Mouse (Mus musculus) liver, embryonic 11.5 days (tissue): ENCODE results near the gene Gm16503. TPM values are rescaled to one million over a fixed set of nuclear protein-coding genes. Genes with fewer than 3 reads are reported as not detected.
A peak's percentile ranks its signal among the peaks of the same experiment; 100 is the strongest.
"Not testable (repeated sequence)": the region's sequence is repeated elsewhere in the genome, so short reads cannot be mapped to it uniquely, and the experiment has no call there.

ENCODE experiments used
- ATAC-seq: fragments of 200-750 bp; cut with Nextera tagmentation; replicated peaks from 2 replicates; pipeline ENCODE4 v1.8.0; 2017; ENCODE audit warnings: moderate number of reproducible peaks, mild to moderate bottlenecking, moderate TSS enrichment, moderate library complexity; ENCODE audit not compliant: low FRiP score
- DNase-seq: peaks from one replicate; pipeline ENCODE4 v3.0.0-alpha.2; 2017; ENCODE audit warnings: low spot score
- H3K27ac ChIP-seq: fragments of 300-500 bp; sonication (generic); 2 replicates; pipeline ENCODE4 v1.5.1; 2014; ENCODE audit warnings: mild to moderate bottlenecking, low read depth, low read length, control low read depth
- H3K27me3 ChIP-seq: fragments of 300-500 bp; sonication (generic); replicated peaks from 2 replicates; pipeline ENCODE4 v1.6.1; 2014; ENCODE audit warnings: low read length, mixed read lengths; ENCODE audit not compliant: control insufficient read depth, insufficient read depth
- H3K36me3 ChIP-seq: fragments of 300-500 bp; sonication (generic); 2 replicates; pipeline ENCODE4 v1.6.1; 2014; ENCODE audit warnings: mild to moderate bottlenecking, low read length, moderate library complexity, mixed read lengths; ENCODE audit not compliant: control insufficient read depth, insufficient read depth
- H3K4me1 ChIP-seq: fragments of 300-500 bp; sonication (generic); replicated peaks from 2 replicates; pipeline ENCODE4 v1.6.1; 2014; ENCODE audit warnings: low read length, mixed read lengths; ENCODE audit not compliant: control insufficient read depth, insufficient read depth
- H3K4me2 ChIP-seq: fragments of 300-500 bp; sonication (generic); 2 replicates; pipeline ENCODE4 v1.6.1; 2014; ENCODE audit warnings: mild to moderate bottlenecking, control low read depth, moderate library complexity
- H3K4me3 ChIP-seq: fragments of 300-500 bp; sonication (generic); 2 replicates; pipeline ENCODE4 v1.5.1; 2014; ENCODE audit warnings: low read depth, low read length, control low read depth
- H3K9ac ChIP-seq: fragments of 300-500 bp; sonication (generic); 2 replicates; pipeline ENCODE4 v1.6.1; 2014; ENCODE audit warnings: low read depth, low read length, control low read depth
- H3K9me3 ChIP-seq: fragments of 300-500 bp; sonication (generic); 2 replicates; pipeline ENCODE4 v1.6.1; 2016; ENCODE audit warnings: low read length, inconsistent platforms, mixed read lengths; ENCODE audit not compliant: control insufficient read depth
- WGBS: fragments of 180-500 bp; shearing (Covaris S2); extraction: QIAGEN DNeasy Blood & Tissue Kit; methylation state at CpG from one replicate; pipeline ENCODE4 v1.1.7; 2014; 5-methylcytosine and 5-hydroxymethylcytosine counted together
- polyA plus RNA-seq: library from polyadenylated mRNA; unstranded; fragments of >200 nt; fragmentation: Nextera tagmentation; extraction: Ambion mirVana; gene quantifications from 2 replicates; pipeline ENCODE4 v1.2.1, GENCODE M21; 2014

Gene Gm16503
- polyA plus RNA-seq: 0.21 TPM in 2 replicates

DNA sequence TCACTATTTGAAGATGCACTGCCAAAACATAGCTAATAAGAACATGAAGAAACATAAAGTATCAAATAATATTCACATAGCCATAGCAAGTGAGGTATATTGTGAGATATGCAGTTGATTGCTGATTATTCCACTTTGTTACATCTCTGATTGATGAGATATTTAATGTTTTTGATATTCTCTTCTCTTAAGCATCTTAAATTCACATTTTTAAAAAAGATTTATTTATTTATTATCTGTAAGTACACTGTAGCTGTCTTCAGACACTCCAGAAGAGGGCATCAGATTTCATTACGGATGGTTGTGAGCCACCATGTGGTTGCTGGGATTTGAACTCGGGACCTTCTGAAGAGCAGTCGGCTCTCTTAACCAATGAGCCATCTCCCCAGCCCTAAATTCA is at the start of gene Gm16503:
Gm16503 (plus strand) TSS at position 301 of the 400 bp plus-strand sequence.
- not testable (repeated sequence) for H3K4me3 ChIP-seq, H3K27ac ChIP-seq, H3K4me1 ChIP-seq, DNase-seq, H3K9ac ChIP-seq, H3K4me2 ChIP-seq, H3K27me3 ChIP-seq, H3K36me3 ChIP-seq, ATAC-seq
- 79% methylated on average over 3 of the region's 3 CpGs for WGBS
- H3K9me3 ChIP-seq: peaks cover 27% of the 10 kb centered on the region

- peaks cover 21% of the 10 kb centered on the region for H3K9me3 ChIP-seq
- not testable (repeated sequence) for DNase-seq, H3K27ac ChIP-seq, H3K4me1 ChIP-seq, H3K4me2 ChIP-seq, H3K27me3 ChIP-seq, ATAC-seq, H3K9ac ChIP-seq, H3K36me3 ChIP-seq, H3K4me3 ChIP-seq
- 59% methylated on average over 7 of the region's 7 CpGs for WGBS
Measured at GRCm38 (mm10) chr4:147492117-147492516, 47.9 kb upstream of the Gm16503 start, which contains the start of gene Zfp982. Gene Zfp982 (plus strand): TSS chr4:147492417.

DNA sequence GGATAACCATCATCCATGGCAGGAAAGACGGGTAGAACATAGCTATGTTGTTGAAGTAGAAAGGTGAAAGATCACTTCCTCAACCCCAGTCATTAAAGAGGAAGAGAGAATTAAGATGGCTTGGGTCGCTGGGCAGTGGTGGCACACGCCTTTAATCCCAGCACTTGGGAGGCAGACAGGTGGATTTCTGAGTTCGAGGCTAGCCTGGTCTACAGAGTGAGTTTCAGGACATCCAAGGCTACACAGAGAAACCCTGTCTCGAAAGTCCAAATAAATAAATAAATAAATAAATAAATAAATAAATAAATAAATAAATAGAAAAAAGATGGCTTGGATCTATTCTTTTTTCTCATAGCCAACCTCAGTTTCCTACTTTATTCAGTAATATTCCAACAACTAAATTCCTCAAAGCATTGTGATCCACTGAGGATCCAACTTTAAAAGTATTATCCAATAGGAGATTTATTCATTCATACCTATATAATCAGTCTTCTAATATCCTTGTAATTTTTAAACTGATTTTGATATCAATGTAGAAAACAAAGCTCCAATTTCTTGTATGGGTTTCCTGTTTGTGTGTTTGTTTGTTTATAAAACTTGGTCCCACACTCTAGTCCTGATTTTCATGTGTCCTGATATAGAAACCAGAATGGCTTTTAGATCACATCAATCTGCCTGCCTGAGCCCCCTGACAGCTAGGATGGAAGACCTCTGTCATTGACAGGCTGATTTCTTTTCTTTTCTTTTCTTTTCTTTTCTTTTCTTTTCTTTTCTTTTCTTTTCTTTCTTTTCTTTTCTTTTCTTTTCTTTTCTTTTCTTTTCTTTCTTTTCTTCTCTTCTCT is 41.0 kb upstream of the Gm16503 start:
- peak; percentile 66 for ATAC-seq
- H3K36me3 ChIP-seq, H3K27ac ChIP-seq, H3K27me3 ChIP-seq, DNase-seq, H3K9ac ChIP-seq, H3K4me1 ChIP-seq, H3K4me2 ChIP-seq, H3K4me3 ChIP-seq, H3K9me3 ChIP-seq: not testable (repeated sequence)
- 86% methylated on average over 5 of the region's 5 CpGs for WGBS

GRCm38 (mm10) chr4:147509174-147509573 is 30.8 kb upstream of the Gm16503 start:
- H3K4me2 ChIP-seq: no peak overlapping the region
- ATAC-seq (no peak; the same call in 1 of the 2 replicates), DNase-seq (no peak)
- H3K36me3 ChIP-seq: peaks cover 4% of the 10 kb centered on the region; the same call in 1 of the 2 replicates
- WGBS: 77% methylated on average over 2 of the region's 2 CpGs
- no peak overlapping the region for H3K27ac ChIP-seq
- H3K9me3 ChIP-seq: peaks cover 17% of the 10 kb centered on the region
- H3K27me3 ChIP-seq: no peaks in the 10 kb centered on the region
- H3K4me1 ChIP-seq: no peaks in the 10 kb centered on the region
- H3K9ac ChIP-seq: no peak overlapping the region
- no peak overlapping the region for H3K4me3 ChIP-seq

DNA sequence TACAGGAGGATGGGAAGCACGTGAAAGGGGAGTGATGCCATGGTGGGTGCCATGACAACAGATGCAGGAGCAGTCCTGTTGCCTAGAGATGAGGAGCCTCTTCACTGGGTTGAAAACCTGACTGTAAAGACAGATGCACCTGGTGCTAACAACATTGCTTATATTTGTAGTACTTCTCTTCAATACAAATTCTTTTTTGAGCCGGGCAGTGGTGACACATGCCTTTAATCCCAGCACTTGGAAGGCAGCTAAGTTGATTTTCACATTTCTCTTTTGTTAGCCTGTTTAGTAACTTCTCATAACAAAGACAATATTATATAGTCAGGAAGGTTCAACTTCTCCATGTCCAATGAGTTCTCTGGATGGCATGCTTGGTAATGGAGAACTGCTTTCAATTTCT is 21.0 kb upstream of the Gm16503 start:
- DNase-seq: no peak
- peaks cover 43% of the 10 kb centered on the region for H3K9me3 ChIP-seq
- 66% methylated on average over 2 of the region's 2 CpGs for WGBS
- no peak overlapping the region for H3K4me3 ChIP-seq
- no peak for ATAC-seq
- H3K27me3 ChIP-seq: no peaks in the 10 kb centered on the region
- H3K9ac ChIP-seq: no peak overlapping the region
- H3K27ac ChIP-seq: no peak overlapping the region
- H3K36me3 ChIP-seq: no peaks in the 10 kb centered on the region
- H3K4me1 ChIP-seq: no peaks in the 10 kb centered on the region
- H3K4me2 ChIP-seq: no peak overlapping the region

- peak; percentile 32 for ATAC-seq
- H3K4me1 ChIP-seq: no peaks in the 10 kb centered on the region
- peaks cover 44% of the 10 kb centered on the region for H3K9me3 ChIP-seq
Measured at GRCm38 (mm10) chr4:147520100-147520499, 19.9 kb upstream of the Gm16503 start.

DNA sequence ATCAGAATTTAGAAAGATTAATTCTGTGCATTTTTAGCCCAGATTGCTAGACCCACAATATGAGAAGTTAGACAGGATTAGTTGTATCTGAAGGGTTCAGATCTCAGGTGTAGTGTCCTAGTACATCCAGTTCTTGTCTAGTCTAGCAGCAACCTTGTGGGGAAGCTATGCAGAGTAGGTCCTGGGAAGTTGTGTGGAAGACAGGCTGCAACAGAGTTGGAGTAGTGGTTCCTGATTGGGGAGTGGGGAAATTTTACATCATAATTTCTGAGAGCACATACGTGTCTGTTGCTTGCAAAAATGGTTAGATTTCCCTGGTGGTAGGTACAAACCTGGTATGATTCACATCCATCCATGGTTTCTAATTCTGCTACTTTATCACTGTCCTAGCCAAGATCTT is 14.9 kb upstream of the Gm16503 start:
- Histone ChIP-seq H3K9ac (no peak overlapping the region), H3K4me3 (no peak overlapping the region), H3K27me3 (no peaks in the 10 kb centered on the region), H3K4me2 (no peak overlapping the region), H3K4me1 (no peaks in the 10 kb centered on the region), H3K36me3 (no peaks in the 10 kb centered on the region), H3K27ac (no peak overlapping the region), H3K9me3 (peaks cover 34% of the 10 kb centered on the region)
- DNase-seq: no peak
- WGBS: 68% methylated on average over 1 of the region's 1 CpGs
- ATAC-seq: no peak

More at GRCm38 (mm10) chr4:147520100-147520499, 19.9 kb upstream of the Gm16503 start:
- H3K4me2 ChIP-seq: no peak overlapping the region
- H3K27ac ChIP-seq: no peak overlapping the region
- H3K27me3 ChIP-seq: no peaks in the 10 kb centered on the region
- H3K4me3 ChIP-seq: no peak overlapping the region
- no peaks in the 10 kb centered on the region for H3K36me3 ChIP-seq
- DNase-seq: no peak
- no peak overlapping the region for H3K9ac ChIP-seq

- ATAC-seq: no peak
Measured at GRCm38 (mm10) chr4:147530366-147530765, 9.7 kb upstream of the Gm16503 start.

DNA sequence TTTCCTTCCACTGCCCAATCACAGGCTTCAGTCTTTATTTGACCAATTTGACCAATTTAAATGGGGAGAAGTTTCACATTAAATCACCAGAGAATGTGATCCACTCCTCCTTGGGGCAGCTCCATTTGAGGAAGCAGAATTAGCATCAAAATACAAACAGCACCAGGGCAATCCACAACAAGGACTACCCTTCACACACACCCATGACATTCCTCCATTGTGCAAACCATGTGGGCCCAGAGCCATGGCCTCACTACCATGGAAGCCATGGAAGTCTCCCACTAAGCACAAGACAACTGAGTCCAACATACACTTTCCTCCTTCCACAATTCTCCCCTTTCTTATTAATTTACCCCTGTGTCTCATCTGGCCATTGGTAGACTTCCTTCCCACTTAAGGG is 4.1 kb upstream of the Gm16503 start:
- H3K27me3 ChIP-seq, ATAC-seq, H3K4me2 ChIP-seq, DNase-seq, H3K4me3 ChIP-seq, H3K4me1 ChIP-seq, H3K36me3 ChIP-seq, H3K27ac ChIP-seq, H3K9ac ChIP-seq: not testable (repeated sequence)
- H3K9me3 ChIP-seq: peaks cover 19% of the 10 kb centered on the region; the same call in 1 of the 2 replicates

More at GRCm38 (mm10) chr4:147530366-147530765, 9.7 kb upstream of the Gm16503 start:
- Histone ChIP-seq H3K27me3 (no peaks in the 10 kb centered on the region), H3K9me3 (peaks cover 18% of the 10 kb centered on the region), H3K36me3 (no peaks in the 10 kb centered on the region), H3K4me2 (no peak overlapping the region), H3K27ac (no peak overlapping the region), H3K4me1 (no peaks in the 10 kb centered on the region), H3K4me3 (no peak overlapping the region), H3K9ac (no peak overlapping the region)
- WGBS: 84% methylated on average over 1 of the region's 1 CpGs
- DNase-seq: no peak
